Mouse (Mus musculus): ENCODE results near the gene Plekhh2.

GRCm38 (mm10) chr17:84642324-84642723 lies 130.6 kb downstream of the Plekhh2 start:
- no peak for TF ChIP-seq POLR2A (IDR thresholded peaks at IDR 0.05; ENCODE audit: low read depth, low read length)
- TF ChIP-seq CTCF (conservative IDR thresholded peaks at IDR 0.05; ENCODE audit: insufficient read depth, insufficient read length, low read depth, low read length) = no peak
